Mouse (Mus musculus): Measurements from ENCODE around the gene Svbp.

DNA sequence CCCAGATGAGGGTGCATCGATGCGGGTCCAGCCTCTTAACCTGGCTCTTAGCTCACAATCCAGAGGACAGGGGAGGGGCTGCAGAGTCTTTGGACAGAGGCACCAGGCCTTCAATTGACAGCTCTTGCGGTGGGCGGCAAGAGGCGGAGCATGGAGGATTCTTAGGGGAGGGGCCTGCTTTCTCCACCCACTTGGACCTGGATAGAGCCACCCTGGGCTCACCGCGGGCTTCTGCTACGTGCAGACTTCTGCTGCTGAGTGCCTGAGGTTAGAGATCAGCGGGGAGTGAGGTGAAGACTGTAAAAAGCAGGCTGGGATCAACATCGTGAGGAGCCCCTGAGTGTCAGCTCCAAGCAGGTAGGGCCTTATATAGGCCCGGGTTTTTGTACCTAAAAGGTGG lies 23.1 kb downstream of the Svbp start, which contains the start of gene Tmem269:
- TF ChIP-seq KAT2A (IDR thresholded peaks at IDR 0.05; ENCODE audit: insufficient replicate concordance, low read length): no peak
- no peak for TF ChIP-seq EP300 (IDR thresholded peaks at IDR 0.05; ENCODE audit: low read length)
- TF ChIP-seq GABPA (IDR thresholded peaks at IDR 0.05; ENCODE audit: insufficient replicate concordance, low read depth, low read length): no peak
- TF ChIP-seq POLR2A (IDR thresholded peaks at IDR 0.05; ENCODE audit: low read depth, low read length): no peak
- no peak for TF ChIP-seq PAX5 (IDR thresholded peaks at IDR 0.05; ENCODE audit: low read length)
- no peak for TF ChIP-seq USF1 (IDR thresholded peaks at IDR 0.05; ENCODE audit: low read depth, low read length)
- TF ChIP-seq CTCF (conservative IDR thresholded peaks at IDR 0.05 in 1 of 2, IDR thresholded peaks at IDR 0.05 in 1 of 2; ENCODE audit: low read depth in 2 of 2, low read length in 2 of 2): no peak
- TF ChIP-seq ZC3H11A (IDR thresholded peaks at IDR 0.05; ENCODE audit: low read depth, low read length): no peak
- no peak for TF ChIP-seq TCF12 (IDR thresholded peaks at IDR 0.05; ENCODE audit: low read depth, low read length)
- no peak for TF ChIP-seq ZKSCAN1 (IDR thresholded peaks at IDR 0.05; ENCODE audit: borderline replicate concordance, low read depth, low read length)
- no peak for TF ChIP-seq MAZ (IDR thresholded peaks at IDR 0.05; ENCODE audit: low read depth, low read length)
- no peak for TF ChIP-seq SIN3A (IDR thresholded peaks at IDR 0.05; ENCODE audit: low read length)
- no peak for TF ChIP-seq SMC3 (IDR thresholded peaks at IDR 0.05; ENCODE audit: low read depth, low read length)
- TF ChIP-seq MAFK (IDR thresholded peaks at IDR 0.05; ENCODE audit: insufficient replicate concordance, low read length): no peak

Measured in CH12.LX (cell line).